Mouse (Mus musculus) Muller cell, postnatal 12 days (primary cell): Measurements from ENCODE around the gene Gm14862.
A peak's percentile ranks its signal among the peaks of the same experiment; 100 is the strongest.

Experiments
- DNase-seq: peaks from one replicate; pipeline ENCODE4 v3.0.0-alpha.2; 2015; ENCODE audit errors: inconsistent ontology term

The Gm14862 gene

DNA sequence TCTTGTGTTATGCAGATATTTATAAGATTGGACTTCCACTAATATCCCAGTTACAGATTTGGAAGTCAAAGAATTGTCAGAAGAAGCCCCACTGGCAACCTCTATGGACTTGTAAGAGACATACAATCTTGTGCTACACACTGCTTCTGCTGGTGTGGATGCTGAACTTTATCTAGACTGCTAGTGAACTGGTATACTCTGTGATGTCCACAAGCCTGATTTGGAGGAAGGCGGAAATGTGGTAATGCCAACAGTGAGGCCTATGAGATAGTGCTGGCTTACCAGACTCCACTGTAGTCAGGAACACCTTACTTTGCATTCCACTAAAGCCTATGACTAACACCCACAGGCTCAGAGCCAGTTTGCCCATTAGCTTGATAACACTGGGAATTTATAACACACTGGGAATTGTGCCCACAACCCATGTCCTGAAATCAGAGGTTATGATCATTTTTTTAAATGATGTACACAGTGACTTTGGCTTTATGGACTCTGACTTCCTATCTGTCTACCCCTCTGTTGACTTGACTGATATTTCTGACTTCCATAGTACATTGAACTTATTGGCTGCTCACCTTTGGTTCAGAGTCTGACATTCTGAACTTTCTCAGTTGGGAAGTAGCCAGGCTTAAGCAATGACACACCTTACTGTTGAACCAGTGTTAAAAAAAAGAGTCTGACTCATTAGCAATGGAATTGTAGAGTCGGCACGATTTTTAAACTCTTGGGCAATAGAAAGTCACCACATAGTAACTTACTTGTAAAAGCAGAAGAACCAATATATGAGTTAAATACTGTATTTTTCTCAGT lies 34.1 kb downstream of the Gm14862 start:
- DNase-seq: peak; percentile 36

- DNase-seq: no peak
Measured at GRCm38 (mm10) chrX:9221736-9222135, 35.0 kb downstream of the Gm14862 start.

GRCm38 (mm10) chrX:9221206-9221605 lies 35.5 kb downstream of the Gm14862 start:
- peak; percentile 7 for DNase-seq

DNA sequence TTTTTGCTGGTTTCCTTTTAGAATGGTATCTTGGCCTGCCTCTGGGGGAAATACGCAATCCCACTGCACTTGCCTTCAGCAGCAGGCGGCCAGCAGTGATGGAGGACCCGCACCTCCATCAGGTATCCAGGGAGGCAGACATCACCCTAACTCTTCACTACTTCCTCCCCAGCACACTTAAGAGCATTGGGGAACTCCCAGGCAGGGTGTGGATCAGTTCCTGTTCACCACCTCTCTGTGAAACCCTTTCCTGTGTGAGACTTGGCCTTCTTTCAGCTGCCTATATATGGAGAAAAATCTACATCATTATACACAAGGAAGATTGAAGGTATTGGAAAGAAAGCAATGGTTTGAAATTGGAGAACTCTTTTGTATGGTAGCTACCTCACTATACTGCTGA lies 37.1 kb downstream of the Gm14862 start:
- DNase-seq: no peak

DNA sequence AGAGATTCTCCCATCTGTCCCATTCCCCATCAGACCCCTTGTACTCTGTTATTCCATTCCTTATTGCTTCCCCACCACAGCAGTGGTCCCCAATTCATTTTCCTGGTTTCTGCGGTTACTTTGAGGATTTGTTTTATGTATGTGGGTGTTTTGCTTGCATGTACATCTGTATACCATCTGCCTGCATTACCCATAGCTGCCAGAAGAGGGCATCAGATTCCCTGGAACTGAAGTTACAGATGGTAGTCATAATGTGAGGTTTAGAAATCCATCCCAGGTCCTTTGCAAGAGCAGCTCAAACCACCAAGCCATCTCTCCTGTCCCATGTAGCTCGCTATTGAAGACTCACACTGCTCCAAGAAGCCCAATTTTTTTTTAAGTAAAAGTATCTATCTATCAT lies 40.5 kb downstream of the Gm14862 start:
- DNase-seq: no peak

- DNase-seq: no peak
Measured at GRCm38 (mm10) chrX:9205121-9205520, 51.6 kb downstream of the Gm14862 start.

DNA sequence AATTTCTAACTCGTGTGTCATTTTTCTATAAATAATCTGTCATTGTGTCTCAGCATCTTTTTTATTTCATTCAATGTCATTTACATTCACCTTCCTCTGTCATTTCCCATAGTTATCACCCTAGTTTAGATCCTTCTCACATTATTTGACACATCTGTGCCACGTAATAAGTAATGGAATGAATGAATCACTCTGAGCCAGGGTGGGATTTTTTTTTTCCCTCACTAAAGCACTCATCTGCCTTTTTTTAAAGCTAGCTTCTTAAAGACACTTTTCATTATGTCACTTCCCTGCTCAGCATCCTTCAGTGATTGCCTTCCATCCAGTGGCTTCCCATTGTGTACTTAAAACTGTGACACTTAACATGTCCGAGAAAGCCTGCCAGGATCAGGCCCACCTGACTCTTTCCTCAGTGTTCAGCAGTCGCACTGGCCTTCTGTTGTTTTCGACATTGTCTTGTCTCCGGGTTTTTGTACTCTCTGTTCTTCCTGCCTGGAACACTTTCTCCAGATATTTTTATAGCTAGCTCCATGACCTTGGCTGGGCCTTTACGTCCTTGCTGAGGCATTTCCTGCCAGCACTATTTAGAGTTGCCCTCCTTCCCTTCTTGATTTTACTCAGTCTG lies 53.8 kb downstream of the Gm14862 start:
- DNase-seq: peak; percentile 55

DNA sequence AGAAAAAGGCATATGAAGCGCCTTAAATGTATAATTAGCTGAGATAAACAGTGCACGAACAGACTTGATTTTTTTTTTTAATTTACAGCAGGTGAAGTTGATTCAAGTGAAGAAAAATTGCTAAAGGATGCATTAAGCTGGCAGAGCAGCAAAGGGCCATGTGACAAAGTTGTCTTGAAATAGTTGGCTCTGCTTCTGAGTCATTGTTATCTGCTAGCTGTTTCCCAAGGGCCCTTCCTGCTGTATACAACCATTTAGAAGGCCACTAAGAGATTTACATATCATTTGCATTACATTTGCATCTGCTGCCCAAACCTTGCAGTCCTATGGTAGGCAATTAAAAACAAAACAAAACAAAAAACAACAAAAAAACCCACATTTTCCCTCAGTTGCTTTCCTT lies 54.7 kb downstream of the Gm14862 start:
- peak; percentile 13 for DNase-seq
